Mouse (Mus musculus): Measurements from ENCODE around the gene Arhgap1. TPM values are rescaled to one million over a fixed set of nuclear protein-coding genes. Genes with fewer than 3 reads are reported as not detected.

Gene Arhgap1
- polyA plus RNA-seq, 1 experiment from 2014 or later = 76.3 TPM

DNA sequence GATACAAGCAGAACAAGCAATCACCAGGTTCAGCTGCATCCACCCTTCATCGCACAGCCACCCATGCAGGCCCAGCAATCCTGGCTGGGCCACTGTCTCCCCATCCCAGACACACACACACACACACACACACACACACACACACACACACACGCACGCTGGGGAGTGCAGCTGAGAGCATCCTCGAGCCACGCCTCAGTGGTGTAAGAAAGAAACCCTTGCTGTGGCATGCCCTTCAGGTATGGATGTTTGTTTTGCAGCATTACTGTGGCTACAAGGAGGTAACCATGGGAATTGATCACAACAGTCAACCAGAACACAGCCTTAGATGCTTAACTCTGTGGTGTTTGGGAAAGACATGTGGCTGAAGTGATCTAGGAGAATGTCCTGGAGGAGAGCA lies 17.3 kb upstream of the Arhgap1 start:
- H3K27me3 ChIP-seq = no peaks in the 10 kb centered on the region
- H3K27ac ChIP-seq = no peak overlapping the region
- no peak overlapping the region for H3K4me2 ChIP-seq
- H3K9ac ChIP-seq (replicated peaks) = no peak overlapping the region
- H3K9me3 ChIP-seq = no peaks in the 10 kb centered on the region
- no peaks in the 10 kb centered on the region for H3K36me3 ChIP-seq
- H3K4me3 ChIP-seq (replicated peaks) = no peak overlapping the region
- H3K4me1 ChIP-seq (replicated peaks) = no peaks in the 10 kb centered on the region
- ATAC-seq (ENCODE audit: insufficient number of reproducible peaks, insufficient read depth, low FRiP score, low TSS enrichment, low read depth) = no peak
- 83% methylated on average over 5 of the region's 5 CpGs for WGBS

DNA sequence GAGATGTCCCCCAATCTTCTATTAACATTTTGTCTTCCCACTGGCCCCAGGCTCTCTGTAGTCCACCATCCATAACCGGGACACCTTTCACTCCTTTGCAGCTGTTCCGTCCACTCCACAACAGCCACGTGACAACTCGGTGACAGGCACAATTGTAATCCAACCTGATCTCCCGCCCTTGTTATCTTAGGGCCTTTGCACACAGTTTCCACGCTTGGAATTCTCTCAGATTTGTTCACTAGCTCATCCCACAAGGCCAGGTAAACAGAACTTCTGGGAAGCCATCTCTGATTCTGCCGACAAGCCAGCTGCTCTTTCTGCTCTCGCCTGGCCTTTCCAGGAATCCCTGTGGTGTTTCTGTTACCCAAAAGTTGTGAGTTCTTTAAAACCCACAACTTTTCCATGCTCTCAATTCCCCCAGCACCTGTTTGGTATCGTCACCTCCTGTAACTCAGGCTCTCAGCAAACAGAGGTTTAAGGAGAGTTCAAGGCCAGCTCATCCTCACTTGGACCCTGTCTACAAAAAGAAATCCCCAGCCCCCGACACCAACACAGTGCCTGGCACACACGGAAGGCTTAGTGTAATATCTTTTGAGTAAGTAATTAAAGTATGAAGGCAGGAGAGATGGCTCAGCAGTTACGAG lies 16.2 kb upstream of the Arhgap1 start:
- H3K4me2 ChIP-seq = no peak overlapping the region
- H3K27me3 ChIP-seq = no peaks in the 10 kb centered on the region
- H3K4me3 ChIP-seq (replicated peaks) = no peak overlapping the region
- H3K9ac ChIP-seq (replicated peaks) = no peak overlapping the region
- WGBS = 79% methylated on average over 12 of the region's 12 CpGs
- H3K27ac ChIP-seq = no peak overlapping the region
- H3K9me3 ChIP-seq = no peaks in the 10 kb centered on the region
- H3K4me1 ChIP-seq (replicated peaks) = no peaks in the 10 kb centered on the region
- no peaks in the 10 kb centered on the region for H3K36me3 ChIP-seq
- ATAC-seq (ENCODE audit: insufficient number of reproducible peaks, insufficient read depth, low FRiP score, low TSS enrichment, low read depth) = no peak

DNA sequence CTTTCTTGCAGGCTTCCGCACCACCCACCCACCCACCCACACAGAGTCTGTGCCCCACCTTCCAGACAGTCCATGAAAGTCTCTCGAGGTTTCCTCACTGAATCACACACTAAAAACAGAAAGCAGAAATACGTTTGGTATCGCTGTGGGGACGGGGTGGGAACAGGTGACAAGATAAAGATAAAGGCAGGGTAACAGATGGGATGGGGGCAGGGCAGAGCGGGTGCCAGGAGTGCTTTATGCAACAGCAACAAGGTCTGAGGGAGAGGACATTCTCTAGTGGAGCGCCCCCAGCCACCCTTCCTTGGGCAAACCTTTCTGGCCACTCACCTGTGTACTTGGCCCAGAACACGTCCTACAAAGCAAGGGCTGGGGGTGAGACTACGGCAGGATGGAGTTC lies 14.8 kb upstream of the Arhgap1 start:
- 76% methylated on average over 9 of the region's 9 CpGs for WGBS
- Histone ChIP-seq H3K36me3 (no peaks in the 10 kb centered on the region), H3K27me3 (no peaks in the 10 kb centered on the region), H3K4me3 (replicated peaks) (no peak overlapping the region), H3K9ac (replicated peaks) (no peak overlapping the region), H3K4me1 (replicated peaks) (no peaks in the 10 kb centered on the region), H3K9me3 (no peaks in the 10 kb centered on the region), H3K27ac (no peak overlapping the region), H3K4me2 (no peak overlapping the region)
- ATAC-seq (ENCODE audit: insufficient number of reproducible peaks, insufficient read depth, low FRiP score, low TSS enrichment, low read depth) = no peak

DNA sequence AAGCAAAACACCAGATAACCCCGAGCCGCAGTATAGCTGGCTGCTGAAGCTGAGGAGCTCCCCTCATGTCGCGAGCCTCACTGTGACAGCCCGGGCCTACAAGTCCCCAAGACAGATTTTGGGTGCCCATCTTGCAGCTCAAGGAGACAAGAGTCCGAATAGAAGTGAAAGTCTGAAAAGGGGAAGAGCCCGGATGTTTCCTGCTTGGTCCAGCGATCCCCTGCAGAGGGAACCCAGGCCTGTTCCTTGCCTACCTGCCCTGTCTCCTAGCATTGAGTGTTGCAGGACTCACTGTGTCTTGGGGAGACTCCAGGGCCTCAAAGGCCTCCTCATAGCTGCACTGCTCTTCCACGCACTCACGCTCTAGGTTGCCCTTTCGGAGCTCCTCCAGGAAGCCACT lies 14.2 kb upstream of the Arhgap1 start:
- Histone ChIP-seq H3K4me2 (no peak overlapping the region), H3K9ac (replicated peaks) (no peak overlapping the region), H3K27me3 (no peaks in the 10 kb centered on the region), H3K4me1 (replicated peaks) (no peaks in the 10 kb centered on the region), H3K4me3 (replicated peaks) (no peak overlapping the region), H3K9me3 (no peaks in the 10 kb centered on the region), H3K36me3 (no peaks in the 10 kb centered on the region), H3K27ac (no peak overlapping the region)
- WGBS = 90% methylated on average over 11 of the region's 11 CpGs
- no peak for ATAC-seq (ENCODE audit: insufficient number of reproducible peaks, insufficient read depth, low FRiP score, low TSS enrichment, low read depth)

DNA sequence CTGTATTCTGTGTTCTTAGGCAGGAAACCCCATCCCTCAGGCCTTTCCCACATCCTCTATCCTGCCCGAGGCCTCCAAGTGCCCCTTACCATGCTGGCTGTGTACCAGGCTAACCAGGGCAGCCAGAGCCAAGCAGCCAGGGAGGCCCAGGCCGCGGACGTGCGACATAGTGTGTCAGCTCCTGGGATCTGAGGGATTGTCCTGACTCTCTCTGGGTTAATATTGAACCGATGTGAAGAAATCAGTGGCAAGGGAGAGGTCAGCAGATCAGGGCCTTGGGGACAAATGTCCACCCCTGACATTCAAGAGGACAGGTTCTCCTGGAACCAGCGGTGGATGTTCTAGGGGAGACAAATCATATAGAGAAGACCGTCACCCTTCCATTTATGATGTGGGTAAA lies 13.4 kb upstream of the Arhgap1 start, which contains the start of gene F2:
F2 (minus strand) TSS at position 186 of the 400 bp plus-strand sequence.
- no peak within 1 kb of the TSS for H3K4me3 ChIP-seq (replicated peaks)
- no peaks in the 10 kb centered on the region for H3K4me1 ChIP-seq (replicated peaks)
- no peak for ATAC-seq (ENCODE audit: insufficient number of reproducible peaks, insufficient read depth, low FRiP score, low TSS enrichment, low read depth)
- WGBS = 87% methylated on average over 8 of the region's 8 CpGs
- H3K27ac ChIP-seq = no peak within 1 kb of the TSS
- H3K9me3 ChIP-seq = no peaks in the 10 kb centered on the region
- no peak within 1 kb of the TSS for H3K9ac ChIP-seq (replicated peaks)
- no peak within 1 kb of the TSS for H3K4me2 ChIP-seq
- no peaks in the 10 kb centered on the region for H3K36me3 ChIP-seq
- no peaks in the 10 kb centered on the region for H3K27me3 ChIP-seq

DNA sequence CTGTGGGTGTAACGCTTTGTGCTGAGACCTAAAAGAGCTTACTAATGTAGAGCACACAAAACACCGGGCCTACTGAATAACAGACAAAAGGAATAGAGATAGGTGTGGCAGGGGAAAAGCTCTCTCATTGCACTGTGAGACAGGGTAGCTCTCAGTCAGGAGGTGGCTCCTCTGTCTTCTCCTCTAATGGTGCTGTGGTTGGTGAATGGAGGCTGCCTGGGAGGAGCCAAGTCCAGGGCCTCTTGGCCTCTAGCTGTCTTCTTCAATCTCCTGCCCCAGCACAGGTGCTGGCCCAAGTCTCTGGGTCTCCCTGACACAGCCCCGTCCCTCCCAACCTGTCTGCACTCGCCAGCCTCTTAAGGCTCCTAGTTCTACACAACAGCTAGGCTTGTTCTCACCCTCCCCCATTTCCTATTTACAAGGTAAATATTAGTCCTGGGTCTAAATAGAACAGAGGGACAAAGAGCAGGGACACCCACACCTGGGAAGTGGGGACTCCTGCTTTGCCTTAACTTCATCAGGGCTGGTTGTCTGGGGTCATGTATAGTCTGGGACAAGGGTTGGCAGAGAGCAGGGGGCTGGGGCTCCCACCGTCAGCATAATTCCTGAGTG lies 12.8 kb upstream of the Arhgap1 start:
- Histone ChIP-seq H3K4me1 (replicated peaks) (no peaks in the 10 kb centered on the region), H3K4me3 (replicated peaks) (no peak overlapping the region), H3K4me2 (no peak overlapping the region), H3K27ac (no peak overlapping the region), H3K36me3 (no peaks in the 10 kb centered on the region), H3K9ac (replicated peaks) (no peak overlapping the region), H3K9me3 (no peaks in the 10 kb centered on the region), H3K27me3 (no peaks in the 10 kb centered on the region)
- 85% methylated on average over 5 of the region's 5 CpGs for WGBS
- no peak for ATAC-seq (ENCODE audit: insufficient number of reproducible peaks, insufficient read depth, low FRiP score, low TSS enrichment, low read depth)

DNA sequence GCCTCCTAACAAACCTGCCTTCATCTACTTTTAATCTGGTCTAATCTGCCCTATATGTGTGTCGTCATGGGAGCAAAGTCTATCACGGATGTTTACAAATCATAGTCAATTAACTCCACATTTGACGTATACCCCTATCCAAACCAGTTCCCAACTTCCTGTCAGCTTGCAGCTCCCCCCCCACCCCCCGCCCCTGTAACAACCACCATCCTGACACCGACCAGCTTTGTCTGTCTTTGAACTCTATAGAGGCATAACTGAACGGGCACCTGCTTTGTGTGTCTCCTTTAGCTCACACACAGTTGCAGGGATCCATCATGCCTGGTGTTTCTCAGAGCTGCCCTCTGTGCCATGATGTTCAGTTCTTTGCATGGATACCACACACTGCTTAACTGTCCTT lies 10.7 kb upstream of the Arhgap1 start:
- Histone ChIP-seq H3K27ac (no peak overlapping the region), H3K4me2 (no peak overlapping the region), H3K4me1 (replicated peaks) (no peaks in the 10 kb centered on the region), H3K9ac (replicated peaks) (no peak overlapping the region), H3K27me3 (no peaks in the 10 kb centered on the region), H3K36me3 (peaks cover 15% of the 10 kb centered on the region), H3K9me3 (no peaks in the 10 kb centered on the region), H3K4me3 (replicated peaks) (no peak overlapping the region)
- ATAC-seq (ENCODE audit: insufficient number of reproducible peaks, insufficient read depth, low FRiP score, low TSS enrichment, low read depth) = no peak
- WGBS = 76% methylated on average over 6 of the region's 6 CpGs

DNA sequence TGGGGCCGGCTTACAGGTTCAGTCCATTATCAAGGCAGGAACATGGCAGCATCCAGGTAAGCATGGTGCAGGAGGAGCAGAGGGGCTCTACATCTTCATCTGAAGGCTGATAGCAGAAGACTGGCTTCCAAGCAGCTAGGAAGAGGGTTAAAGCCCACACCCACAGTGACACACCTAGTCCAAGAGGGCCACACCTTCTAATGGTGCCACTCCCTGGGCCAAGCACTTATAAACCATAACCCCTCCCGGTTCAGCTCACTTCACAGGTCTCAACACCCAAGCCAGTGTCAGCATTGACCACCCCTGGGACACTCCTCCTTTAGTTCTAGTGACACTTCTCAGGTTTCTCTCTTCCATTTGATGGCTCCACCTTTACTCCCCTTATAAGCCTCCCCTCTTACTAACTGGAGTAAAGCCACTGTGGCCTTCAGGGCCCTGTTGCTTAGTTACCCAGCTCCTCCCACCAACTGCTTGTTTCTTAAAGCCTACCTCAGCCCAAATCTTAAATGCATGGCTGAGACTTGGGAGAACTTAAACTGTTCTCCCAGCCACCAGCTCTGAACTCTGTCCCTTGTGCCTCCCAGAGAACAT lies 6.7 kb upstream of the Arhgap1 start:
- Histone ChIP-seq H3K9me3 (no peaks in the 10 kb centered on the region), H3K36me3 (peaks cover 55% of the 10 kb centered on the region), H3K4me2 (no peak overlapping the region), H3K9ac (replicated peaks) (no peak overlapping the region), H3K27ac (no peak overlapping the region), H3K4me3 (replicated peaks) (no peak overlapping the region), H3K4me1 (replicated peaks) (no peaks in the 10 kb centered on the region), H3K27me3 (no peaks in the 10 kb centered on the region)
- WGBS = 94% methylated on average over 2 of the region's 2 CpGs
- ATAC-seq (ENCODE audit: insufficient number of reproducible peaks, insufficient read depth, low FRiP score, low TSS enrichment, low read depth) = no peak

DNA sequence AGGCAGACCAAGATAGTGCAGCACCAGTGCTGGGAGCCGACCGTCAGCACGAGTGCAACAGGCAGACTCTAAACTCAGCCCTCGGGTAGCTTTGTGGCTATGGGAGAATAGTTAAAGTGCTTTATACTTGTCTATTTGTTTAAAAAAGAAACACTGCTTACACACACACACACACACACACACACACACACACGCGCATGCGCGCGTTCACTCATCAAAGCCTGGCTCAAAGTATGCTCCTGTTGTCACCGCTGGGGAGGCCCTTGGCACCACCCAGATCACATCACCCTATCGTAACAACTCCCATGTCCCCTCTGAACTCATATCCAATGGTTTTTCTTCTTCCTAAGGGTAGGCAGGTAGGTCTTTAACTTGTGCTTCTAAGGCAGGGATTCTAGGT lies 5.6 kb upstream of the Arhgap1 start:
- Histone ChIP-seq H3K9ac (replicated peaks) (no peak overlapping the region), H3K9me3 (no peaks in the 10 kb centered on the region), H3K36me3 (peaks cover 56% of the 10 kb centered on the region), H3K4me2 (no peak overlapping the region), H3K27me3 (no peaks in the 10 kb centered on the region), H3K4me1 (replicated peaks) (peaks cover 7% of the 10 kb centered on the region), H3K27ac (no peak overlapping the region), H3K4me3 (replicated peaks) (no peak overlapping the region)
- 95% methylated on average over 11 of the region's 11 CpGs for WGBS
- no peak for ATAC-seq (ENCODE audit: insufficient number of reproducible peaks, insufficient read depth, low FRiP score, low TSS enrichment, low read depth)

DNA sequence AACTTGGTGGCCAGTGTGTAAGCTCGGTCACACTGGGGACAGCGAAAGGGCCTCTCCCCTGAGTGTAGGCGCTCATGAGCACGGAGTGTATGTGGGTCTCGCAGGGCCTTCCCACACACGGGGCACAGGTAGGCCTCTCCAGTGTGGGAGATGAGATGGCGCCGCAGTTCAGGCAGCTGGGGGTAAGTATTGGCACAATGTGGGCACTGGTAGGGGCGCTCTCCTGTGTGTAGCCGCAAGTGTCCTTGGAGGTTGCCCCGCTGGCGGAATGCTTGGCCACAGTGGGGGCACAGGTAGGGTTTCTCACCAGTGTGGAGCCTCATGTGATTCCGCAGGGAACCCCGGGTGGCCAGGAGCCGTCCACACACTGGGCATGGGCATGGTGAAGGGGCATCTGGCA lies 4.3 kb upstream of the Arhgap1 start:
- H3K4me1 ChIP-seq (replicated peaks) = peaks cover 7% of the 10 kb centered on the region
- no peaks in the 10 kb centered on the region for H3K9me3 ChIP-seq
- H3K27ac ChIP-seq = no peak overlapping the region
- H3K9ac ChIP-seq (replicated peaks) = no peak overlapping the region
- no peak overlapping the region for H3K4me3 ChIP-seq (replicated peaks)
- no peak overlapping the region for H3K4me2 ChIP-seq
- 96% methylated on average over 15 of the region's 15 CpGs for WGBS
- H3K27me3 ChIP-seq = no peaks in the 10 kb centered on the region
- H3K36me3 ChIP-seq = peaks cover 56% of the 10 kb centered on the region
- no peak for ATAC-seq (ENCODE audit: insufficient number of reproducible peaks, insufficient read depth, low FRiP score, low TSS enrichment, low read depth)

DNA sequence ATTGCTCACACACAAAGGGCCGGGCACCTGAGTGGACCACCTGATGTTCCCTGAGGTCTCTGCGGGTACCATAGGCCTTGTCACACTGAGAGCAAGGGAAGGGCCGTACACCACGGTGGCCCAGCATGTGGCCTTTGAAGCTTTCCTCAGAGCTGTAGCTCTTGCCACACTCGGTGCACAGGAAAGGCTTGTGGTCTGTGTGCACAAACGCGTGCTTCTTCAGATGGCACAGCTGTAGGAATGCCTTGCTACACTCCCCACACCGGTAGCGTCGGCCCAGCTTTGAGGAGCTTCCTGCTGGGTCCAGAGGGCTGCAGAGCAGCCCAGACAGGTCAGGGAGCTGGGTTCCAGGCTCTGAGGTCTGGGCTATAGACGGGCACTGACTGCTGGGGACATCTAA lies 3.8 kb upstream of the Arhgap1 start:
- WGBS = 92% methylated on average over 11 of the region's 11 CpGs

DNA sequence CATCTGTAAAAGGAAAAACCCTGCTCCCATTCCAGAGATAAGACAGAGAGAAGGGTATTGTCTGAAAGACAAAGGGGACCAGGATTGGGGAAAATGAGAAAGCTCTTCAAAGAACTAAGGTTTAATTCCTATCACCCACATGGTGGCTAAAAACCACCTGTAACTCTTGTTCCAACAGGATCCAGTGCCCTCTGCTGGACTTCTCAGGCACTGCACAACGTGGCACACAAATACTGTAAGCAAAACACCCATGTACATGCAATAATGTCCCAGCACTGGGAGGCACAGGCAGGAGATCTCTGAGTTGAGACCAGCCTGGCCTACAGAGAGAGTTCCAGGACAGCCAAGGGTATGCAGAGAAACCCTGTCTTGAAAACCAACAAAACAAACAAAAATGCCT lies 2.9 kb upstream of the Arhgap1 start:
- WGBS = 33% methylated on average over 1 of the region's 1 CpGs
- Histone ChIP-seq H3K9ac (replicated peaks) (no peak overlapping the region), H3K27me3 (no peaks in the 10 kb centered on the region), H3K36me3 (peaks cover 58% of the 10 kb centered on the region), H3K4me1 (replicated peaks) (peaks cover 17% of the 10 kb centered on the region), H3K4me3 (replicated peaks) (no peak overlapping the region), H3K9me3 (no peaks in the 10 kb centered on the region), H3K4me2 (no peak overlapping the region), H3K27ac (no peak overlapping the region)
- no peak for ATAC-seq (ENCODE audit: insufficient number of reproducible peaks, insufficient read depth, low FRiP score, low TSS enrichment, low read depth)

More for the DNA sequence above, 3.8 kb upstream of the Arhgap1 start:
- Histone ChIP-seq H3K9me3 (no peaks in the 10 kb centered on the region), H3K4me3 (replicated peaks) (no peak overlapping the region), H3K27me3 (no peaks in the 10 kb centered on the region), H3K4me1 (replicated peaks) (peaks cover 12% of the 10 kb centered on the region), H3K4me2 (no peak overlapping the region), H3K27ac (no peak overlapping the region), H3K36me3 (peaks cover 56% of the 10 kb centered on the region), H3K9ac (replicated peaks) (no peak overlapping the region)
- ATAC-seq (ENCODE audit: insufficient number of reproducible peaks, insufficient read depth, low FRiP score, low TSS enrichment, low read depth) = no peak

Data from limb, embryonic 12.5 days (tissue).